Mouse (Mus musculus) spleen, adult 2 months (tissue): ENCODE measurements around the gene Ache. TPM values are rescaled to one million over a fixed set of nuclear protein-coding genes. Genes with fewer than 3 reads are reported as not detected.
A peak's percentile ranks its signal among the peaks of the same experiment; 100 is the strongest.

Experiments used
- DNase-seq, 2 experiments: peaks; one replicate each; pipeline versions ENCODE4 v3.0.0 to v3.0.0-alpha.2; 2012 to 2021; ENCODE audit warnings: low spot score in 2 of 2, low read depth in 1 of 2
- H3K27ac ChIP-seq: fragments of 200-500 bp; 2 replicates; pipeline ENCODE4 v1.5.1; 2012; ENCODE audit warnings: low read length, inconsistent platforms; ENCODE audit not compliant: insufficient read depth
- H3K27me3 ChIP-seq: fragments of 200-500 bp; 2 replicates; pipeline ENCODE4 v1.6.1; 2012; ENCODE audit warnings: mild to moderate bottlenecking, moderate library complexity, low read length, inconsistent platforms; ENCODE audit not compliant: control insufficient read depth, insufficient read depth
- H3K36me3 ChIP-seq: fragments of 200-500 bp; 2 replicates; pipeline ENCODE4 v1.6.1; 2012; ENCODE audit warnings: mild to moderate bottlenecking, low read length, inconsistent platforms; ENCODE audit not compliant: control insufficient read depth, insufficient read depth
- H3K4me1 ChIP-seq: fragments of 200-500 bp; 2 replicates; pipeline ENCODE4 v1.6.1; 2011; ENCODE audit warnings: inconsistent platforms; ENCODE audit not compliant: control insufficient read depth, insufficient read depth, insufficient read length
- H3K4me3 ChIP-seq: fragments of 200-500 bp; 2 replicates; pipeline ENCODE4 v1.5.1; 2011; ENCODE audit warnings: mild to moderate bottlenecking, inconsistent platforms; ENCODE audit not compliant: insufficient read depth, insufficient read length; ENCODE audit errors: extremely low read depth
- CTCF ChIP-seq: fragments of 200-500 bp; IDR thresholded peaks from 2 replicates; pipeline ENCODE4 v1.5.1; 2011; ENCODE audit warnings: mild to moderate bottlenecking, inconsistent platforms; ENCODE audit not compliant: insufficient read depth, insufficient read length, insufficient replicate concordance; ENCODE audit errors: extremely low read depth
- POLR2A ChIP-seq: fragments of 200-500 bp; IDR thresholded peaks from 2 replicates; pipeline ENCODE4 v1.6.1; 2011; ENCODE audit warnings: low read depth, low read length, inconsistent platforms
- whole genome bisulfite sequencing: fragments of 180-500 bp; shearing (Covaris S2); methylation state at CpG from one replicate; pipeline ENCODE4 v1.1.7; 2018; 5-methylcytosine and 5-hydroxymethylcytosine counted together
- polyA plus RNA-seq: library from polyadenylated mRNA; depleted of rRNA; stranded (reverse); fragments of >200 nt; gene quantifications from 2 replicates; pipeline ENCODE4 v1.2.3, GENCODE M21; 2012

Gene Ache
- polyA plus RNA-seq, 1 experiment = 23.1 TPM

- peak in 1 of 2 experiments; percentile 67 for DNase-seq
- Histone ChIP-seq H3K4me1 (peaks cover 18% of the 10 kb centered on the region), H3K27me3 (peaks cover 17% of the 10 kb centered on the region), H3K36me3 (0 out of 2 replicates have a peak, but pooled peaks cover 4% of the 10 kb centered on the region), H3K27ac (peak overlapping the region; percentile 35; the same call in 1 of the 2 replicates), H3K4me3 (no peak overlapping the region)
- peak; percentile 55; the same call in 1 of the 2 replicates for TF ChIP-seq CTCF
- no peak for TF ChIP-seq POLR2A
- WGBS = 29% methylated on average over 15 of the region's 15 CpGs
Measured at GRCm38 (mm10) chr5:137290677-137291076, 3.4 kb downstream of the Ache start.

GRCm38 (mm10) chr5:137291381-137291926 is 4.1 kb downstream of the Ache start:
- peaks cover 10% of the 10 kb centered on the region for H3K36me3 ChIP-seq
- H3K4me1 ChIP-seq = peaks cover 18% of the 10 kb centered on the region
- H3K4me3 ChIP-seq = no peak overlapping the region
- H3K27me3 ChIP-seq = peaks cover 17% of the 10 kb centered on the region
- 84% methylated on average over 15 of the region's 15 CpGs for WGBS
- no peak for DNase-seq
- H3K27ac ChIP-seq = no peak overlapping the region
- TF ChIP-seq POLR2A (no peak), CTCF (no peak)

- peak overlapping the region; percentile 65 for H3K4me3 ChIP-seq
- peaks cover 27% of the 10 kb centered on the region for H3K36me3 ChIP-seq
- WGBS = 0% methylated on average over 14 of the region's 15 CpGs
- DNase-seq = peak in 1 of 2 experiments; percentile 73
- H3K27me3 ChIP-seq = peaks cover 12% of the 10 kb centered on the region
- peaks cover 13% of the 10 kb centered on the region; the same call in 1 of the 2 replicates for H3K4me1 ChIP-seq
- no peak for TF ChIP-seq CTCF
- TF ChIP-seq POLR2A = no peak
- peak overlapping the region; percentile 69; the same call in 1 of the 2 replicates for H3K27ac ChIP-seq
Measured at GRCm38 (mm10) chr5:137293282-137293681, 6.0 kb downstream of the Ache start.

- under 1% methylated on average over 52 of the region's 52 CpGs for WGBS
- Histone ChIP-seq H3K27me3 (peaks cover 5% of the 10 kb centered on the region), H3K4me1 (peaks cover 10% of the 10 kb centered on the region; the same call in 1 of the 2 replicates), H3K27ac (peak within 1 kb of the TSS; percentile 70), H3K36me3 (peaks cover 34% of the 10 kb centered on the region), H3K4me3 (peak within 1 kb of the TSS; percentile 79)
- DNase-seq = peak; percentile 86 to 92
- TF ChIP-seq POLR2A (peak; percentile 72), CTCF (no peak)
Measured at GRCm38 (mm10) chr5:137293839-137294743, 6.8 kb downstream of the Ache start, which contains the start of gene Ufsp1. Gene Ufsp1 (plus strand): TSS chr5:137294629.

GRCm38 (mm10) chr5:137294744-137295093 is 7.4 kb downstream of the Ache start:
- Histone ChIP-seq H3K4me1 (peaks cover 10% of the 10 kb centered on the region; the same call in 1 of the 2 replicates), H3K27ac (peak overlapping the region; percentile 70), H3K4me3 (peak overlapping the region; percentile 79), H3K36me3 (peaks cover 40% of the 10 kb centered on the region), H3K27me3 (0 out of 2 replicates have a peak, but pooled peaks cover 1% of the 10 kb centered on the region)
- no peak for DNase-seq
- WGBS = 30% methylated on average over 18 of the region's 18 CpGs
- TF ChIP-seq CTCF (no peak), POLR2A (no peak)

GRCm38 (mm10) chr5:137295296-137295695 is 8.0 kb downstream of the Ache start:
- WGBS = 88% methylated on average over 9 of the region's 9 CpGs
- peaks cover 10% of the 10 kb centered on the region; the same call in 1 of the 2 replicates for H3K4me1 ChIP-seq
- peaks cover 46% of the 10 kb centered on the region for H3K36me3 ChIP-seq
- no peak for DNase-seq
- no peak overlapping the region for H3K27ac ChIP-seq
- 0 out of 2 replicates have a peak, but pooled peaks cover 1% of the 10 kb centered on the region for H3K27me3 ChIP-seq
- TF ChIP-seq CTCF (no peak), POLR2A (no peak)
- no peak overlapping the region for H3K4me3 ChIP-seq

GRCm38 (mm10) chr5:137295712-137296111 is 8.4 kb downstream of the Ache start:
- WGBS = 94% methylated on average over 15 of the region's 15 CpGs
- TF ChIP-seq POLR2A (no peak), CTCF (no peak)
- Histone ChIP-seq H3K36me3 (peaks cover 48% of the 10 kb centered on the region), H3K27ac (no peak overlapping the region), H3K4me1 (peaks cover 10% of the 10 kb centered on the region; the same call in 1 of the 2 replicates), H3K4me3 (no peak overlapping the region), H3K27me3 (0 out of 2 replicates have a peak, but pooled peaks cover under 1% of the 10 kb centered on the region)
- no peak for DNase-seq
